Mouse (Mus musculus) liver, postnatal 0 days (tissue): ENCODE results near the gene 4930572O03Rik. TPM values are rescaled to one million over a fixed set of nuclear protein-coding genes. Genes with fewer than 3 reads are reported as not detected.
"Not testable (repeated sequence)": the region's sequence is repeated elsewhere in the genome, so short reads cannot be mapped to it uniquely, and the experiment has no call there.

Experiments used
- ATAC-seq: fragments of 200-750 bp; cut with Nextera tagmentation; 2 replicates; pipeline ENCODE4 v1.8.0; 2017; ENCODE audit warnings: mild to moderate bottlenecking, moderate library complexity
- DNase-seq: peaks from one replicate; pipeline ENCODE4 v3.0.0-alpha.2; 2016
- H3K27ac ChIP-seq: fragments of 300-500 bp; sonication (generic); 2 replicates; pipeline ENCODE4 v1.5.1; 2014; ENCODE audit warnings: antibody characterized with exemption, moderate library complexity, mild to moderate bottlenecking, low read depth
- H3K27me3 ChIP-seq: fragments of 300-500 bp; sonication (generic); 2 replicates; pipeline ENCODE4 v1.6.1; 2014; ENCODE audit warnings: low read length, control low read depth, mixed read lengths; ENCODE audit not compliant: insufficient read depth
- H3K36me3 ChIP-seq: fragments of 300-500 bp; sonication (generic); replicated peaks from 2 replicates; pipeline ENCODE4 v1.6.1; 2014; ENCODE audit warnings: mild to moderate bottlenecking, control low read depth, low read length, moderate library complexity, mixed read lengths; ENCODE audit not compliant: insufficient read depth
- H3K4me1 ChIP-seq: fragments of 300-500 bp; sonication (generic); 2 replicates; pipeline ENCODE4 v1.6.1; 2014; ENCODE audit warnings: antibody characterized with exemption, mild to moderate bottlenecking, control low read depth; ENCODE audit not compliant: insufficient read depth
- H3K4me2 ChIP-seq: fragments of 300-500 bp; sonication (generic); 2 replicates; pipeline ENCODE4 v1.6.1; 2014; ENCODE audit warnings: low read depth, mild to moderate bottlenecking, low read length, moderate library complexity, mixed read lengths
- H3K4me3 ChIP-seq: fragments of 300-500 bp; sonication (generic); 2 replicates; pipeline ENCODE4 v1.5.1; 2014; ENCODE audit warnings: low read depth, low read length
- H3K9ac ChIP-seq: fragments of 300-500 bp; sonication (generic); replicated peaks from 2 replicates; pipeline ENCODE4 v1.6.1; 2014; ENCODE audit warnings: mild to moderate bottlenecking, moderate library complexity
- H3K9me3 ChIP-seq: fragments of 300-500 bp; sonication (generic); 2 replicates; pipeline ENCODE4 v1.6.1; 2016; ENCODE audit warnings: mild to moderate bottlenecking, control low read depth, low read length, mixed read lengths
- WGBS: fragments of 180-500 bp; shearing (Covaris S2); extraction: QIAGEN DNeasy Blood & Tissue Kit; methylation state at CpG from one replicate; pipeline ENCODE4 v1.1.7; 2014; ENCODE audit not compliant: insufficient replicate concordance; 5-methylcytosine and 5-hydroxymethylcytosine counted together
- polyA plus RNA-seq: library from polyadenylated mRNA; unstranded; fragments of >200 nt; fragmentation: Nextera tagmentation; extraction: Ambion mirVana; gene quantifications from 2 replicates; pipeline ENCODE4 v1.2.1, GENCODE M21; 2015

Gene 4930572O03Rik
- polyA plus RNA-seq, 1 experiment from 2014 or later: not detected

DNA sequence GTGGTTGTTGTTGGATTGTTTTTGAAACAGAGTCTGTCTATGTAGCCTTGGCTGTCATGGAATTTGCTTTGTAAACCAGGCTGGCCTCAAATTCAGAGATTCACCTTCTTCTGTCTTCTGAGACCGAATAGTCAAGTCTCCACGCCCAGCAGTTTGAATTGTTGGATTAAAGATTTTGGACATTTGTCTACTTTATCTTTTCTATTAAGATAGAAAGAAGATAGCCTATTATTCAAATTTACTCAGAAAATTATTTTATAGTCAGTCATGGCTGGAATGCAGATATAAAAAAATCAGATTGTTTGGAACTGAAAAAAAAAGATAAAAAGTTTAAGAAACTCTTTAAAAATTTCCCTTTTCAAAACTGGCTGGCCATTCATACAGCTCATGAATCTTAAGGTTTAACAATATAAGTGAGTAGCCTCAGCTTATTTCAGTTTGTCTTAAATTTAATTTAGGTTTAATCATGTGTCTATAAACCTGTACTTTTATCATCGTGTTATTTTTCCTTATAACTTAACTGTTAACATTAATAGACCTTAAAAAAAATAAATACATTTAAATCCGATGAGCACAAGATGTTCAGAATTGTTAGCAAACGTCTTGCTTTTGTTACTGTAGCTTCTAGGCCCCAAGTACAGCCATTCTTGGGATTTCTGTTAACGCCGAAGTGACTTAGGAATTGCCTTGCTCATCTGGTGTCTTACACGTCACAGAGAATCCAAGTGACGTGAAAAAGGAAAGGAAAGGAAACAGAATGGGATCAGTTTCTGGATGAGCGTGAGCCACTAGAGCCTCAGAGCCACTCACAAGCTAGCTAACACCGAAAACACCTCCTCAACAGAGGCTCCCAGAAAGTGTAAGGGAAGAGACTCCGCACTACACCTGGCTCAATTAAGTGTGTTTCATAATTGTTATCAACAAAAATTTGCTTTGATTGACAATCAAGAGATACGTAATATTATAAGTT is 23.4 kb upstream of the 4930572O03Rik start:
- not testable (repeated sequence) for H3K9ac ChIP-seq, H3K9me3 ChIP-seq, DNase-seq, H3K27me3 ChIP-seq, H3K36me3 ChIP-seq, H3K4me3 ChIP-seq, H3K27ac ChIP-seq, H3K4me2 ChIP-seq, H3K4me1 ChIP-seq
- 59% methylated on average over 13 of the region's 13 CpGs for WGBS
- ATAC-seq: peak; percentile 31; the same call in 1 of the 2 replicates

DNA sequence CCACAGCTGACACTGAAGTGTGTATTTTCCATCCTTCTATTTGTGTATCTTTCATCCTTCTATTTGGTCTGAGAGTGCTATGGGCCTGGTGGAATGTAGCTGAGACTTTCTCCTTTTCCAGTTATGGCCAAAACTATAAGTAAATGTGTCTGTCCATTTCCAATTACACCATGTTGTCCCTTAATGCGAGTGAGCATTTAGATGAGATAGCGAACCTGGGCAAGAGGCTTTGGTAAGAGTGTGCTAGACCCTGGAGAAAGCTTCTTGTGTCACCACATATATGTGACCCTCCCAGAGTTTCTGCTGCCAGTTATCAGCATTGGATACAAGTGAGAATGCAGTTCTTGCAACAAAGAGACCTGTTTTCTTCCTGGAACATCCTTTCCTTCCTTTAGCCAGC is 22.0 kb upstream of the 4930572O03Rik start:
- not testable (repeated sequence) for H3K27ac ChIP-seq, H3K9me3 ChIP-seq, ATAC-seq, H3K4me1 ChIP-seq, H3K36me3 ChIP-seq, H3K4me2 ChIP-seq, H3K9ac ChIP-seq, H3K27me3 ChIP-seq, H3K4me3 ChIP-seq
- peak; percentile 26 for DNase-seq
- 62% methylated on average over 2 of the region's 2 CpGs for WGBS

DNA sequence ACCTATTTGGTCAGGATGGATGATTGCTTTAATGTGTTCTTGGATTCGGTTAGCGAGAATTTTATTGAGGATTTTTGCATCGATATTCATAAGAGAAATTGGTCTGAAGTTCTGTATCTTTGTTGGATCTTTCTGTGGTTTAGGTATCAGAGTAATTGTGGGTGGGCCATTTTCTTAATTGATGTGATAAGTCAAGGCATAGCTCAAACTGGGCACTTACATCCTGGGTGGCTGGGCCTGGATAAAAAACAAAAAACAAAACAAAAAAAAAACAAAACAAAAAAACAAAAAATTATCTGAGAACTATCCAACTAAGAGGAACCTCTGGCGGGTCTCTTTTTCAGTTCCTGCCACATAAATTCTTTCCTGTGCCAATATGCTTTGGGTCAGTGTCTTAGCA is 20.9 kb upstream of the 4930572O03Rik start:
- peak; percentile 59; the same call in 1 of the 2 replicates for ATAC-seq
- H3K36me3 ChIP-seq, H3K27me3 ChIP-seq, H3K4me3 ChIP-seq, DNase-seq, H3K9me3 ChIP-seq, H3K4me2 ChIP-seq, H3K27ac ChIP-seq, H3K9ac ChIP-seq, H3K4me1 ChIP-seq: not testable (repeated sequence)
- 65% methylated on average over 2 of the region's 4 CpGs for WGBS

DNA sequence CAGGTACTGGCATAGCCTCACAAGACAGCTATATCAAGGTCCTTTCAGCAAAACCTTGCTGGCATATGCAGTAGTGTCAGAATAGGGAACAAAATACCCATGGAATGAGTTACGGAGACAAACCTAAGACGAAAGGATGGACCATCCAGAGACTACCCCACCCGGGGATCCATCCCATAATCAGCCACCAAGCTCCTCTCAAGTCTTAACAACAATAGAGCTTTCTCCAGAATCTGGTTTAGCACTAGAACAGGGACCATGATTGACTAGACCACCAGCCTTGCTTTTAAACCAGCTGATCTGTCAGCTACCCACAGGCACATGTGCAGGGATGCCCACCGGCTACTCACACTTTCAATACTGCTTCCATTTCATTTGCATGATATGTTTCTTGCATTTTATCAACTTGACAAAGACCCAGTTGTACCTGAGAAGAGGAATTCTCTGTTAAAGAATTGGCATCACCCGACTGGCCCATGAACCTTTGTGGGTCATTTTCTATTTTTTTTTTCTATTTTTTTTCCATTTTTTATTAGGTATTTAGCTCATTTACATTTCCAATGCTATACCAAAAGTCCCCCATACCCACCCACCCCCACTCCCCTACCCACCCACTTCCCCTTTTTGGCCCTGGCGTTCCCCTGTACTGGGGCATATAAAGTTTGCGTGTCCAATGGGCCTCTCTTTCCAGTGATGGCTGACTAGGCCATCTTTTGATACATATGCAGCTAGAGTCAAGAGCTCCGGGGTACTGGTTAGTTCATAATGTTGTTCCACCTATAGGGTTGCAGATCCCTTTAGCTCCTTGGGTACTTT is 17.8 kb upstream of the 4930572O03Rik start:
- WGBS: 78% methylated on average over 5 of the region's 8 CpGs
- H3K4me1 ChIP-seq, DNase-seq, H3K36me3 ChIP-seq, H3K27me3 ChIP-seq, H3K27ac ChIP-seq, H3K4me2 ChIP-seq, H3K9ac ChIP-seq, H3K9me3 ChIP-seq, H3K4me3 ChIP-seq: not testable (repeated sequence)
- ATAC-seq: peak; percentile 25; the same call in 1 of the 2 replicates

DNA sequence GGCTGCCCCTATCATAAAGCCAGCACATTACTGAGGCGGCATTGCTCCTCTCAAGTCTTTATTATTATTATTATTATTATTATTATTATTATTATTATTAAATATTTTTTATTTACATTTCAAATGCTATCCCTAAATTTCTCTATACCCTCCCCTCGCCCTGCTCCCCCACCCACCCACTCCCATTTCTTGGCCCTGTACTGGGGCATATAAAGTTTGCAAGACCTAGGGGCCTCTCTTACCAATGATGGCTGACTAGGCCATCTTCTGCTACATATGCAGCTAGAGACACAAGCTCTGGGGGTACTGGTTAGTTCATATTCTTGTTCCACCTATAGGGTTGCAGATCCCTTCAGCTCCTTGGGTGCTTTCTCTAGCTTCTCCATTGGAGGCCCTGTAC is 17.1 kb upstream of the 4930572O03Rik start:
- not testable (repeated sequence) for ATAC-seq, H3K9me3 ChIP-seq, H3K36me3 ChIP-seq, H3K4me3 ChIP-seq, DNase-seq, H3K4me1 ChIP-seq, H3K9ac ChIP-seq, H3K27ac ChIP-seq, H3K4me2 ChIP-seq, H3K27me3 ChIP-seq
- 79% methylated on average over 2 of the region's 2 CpGs for WGBS

DNA sequence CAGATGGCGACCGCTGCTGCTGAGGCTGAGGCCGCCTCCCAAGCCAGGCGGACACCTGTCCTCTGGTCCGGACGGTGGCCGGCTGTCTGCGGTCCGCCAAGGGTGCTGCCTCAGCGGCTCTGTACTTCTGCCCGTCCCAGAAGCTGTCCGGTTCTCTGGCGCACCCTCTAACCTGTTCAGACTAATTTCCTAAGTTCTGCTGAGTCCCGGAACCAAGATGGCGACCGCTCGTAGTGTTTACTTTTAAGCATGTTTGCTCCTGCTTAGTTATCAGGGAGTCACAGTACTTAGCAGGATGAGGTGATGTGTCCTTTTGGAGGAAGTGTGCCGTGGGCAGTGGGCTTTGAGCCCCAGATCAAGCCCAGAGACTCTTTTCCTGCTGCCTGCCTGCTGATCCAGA is 13.9 kb upstream of the 4930572O03Rik start:
- WGBS: 78% methylated on average over 7 of the region's 18 CpGs
- DNase-seq: peak; percentile 15
- not testable (repeated sequence) for H3K27me3 ChIP-seq, H3K4me3 ChIP-seq, ATAC-seq, H3K36me3 ChIP-seq, H3K27ac ChIP-seq, H3K4me2 ChIP-seq, H3K9ac ChIP-seq, H3K4me1 ChIP-seq, H3K9me3 ChIP-seq

DNA sequence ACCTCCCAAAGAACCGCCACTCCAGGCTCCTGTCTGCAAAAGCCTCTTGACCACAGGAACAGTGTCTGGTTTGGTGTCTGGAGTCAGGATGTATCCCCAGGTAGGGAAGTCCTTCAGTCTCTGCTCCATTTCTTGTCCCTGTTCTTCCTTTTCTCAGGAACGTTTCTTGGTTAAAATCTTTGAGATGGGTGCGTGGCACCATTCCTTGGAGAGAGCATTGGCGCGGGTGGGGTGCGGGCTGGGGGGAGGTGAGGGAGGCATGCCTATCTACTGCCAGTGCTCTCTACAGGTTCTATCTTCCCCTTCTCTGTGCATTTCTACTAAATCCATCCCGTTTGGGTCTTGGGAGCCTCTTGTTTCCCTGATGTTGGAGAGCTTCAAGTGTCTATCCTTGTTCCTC is 7.0 kb upstream of the 4930572O03Rik start:
- H3K4me2 ChIP-seq, H3K36me3 ChIP-seq, ATAC-seq, H3K9me3 ChIP-seq, H3K27me3 ChIP-seq, H3K4me3 ChIP-seq, H3K9ac ChIP-seq, H3K27ac ChIP-seq, H3K4me1 ChIP-seq: not testable (repeated sequence)
- WGBS: 71% methylated on average over 7 of the region's 7 CpGs
- DNase-seq: peak; percentile 36

DNA sequence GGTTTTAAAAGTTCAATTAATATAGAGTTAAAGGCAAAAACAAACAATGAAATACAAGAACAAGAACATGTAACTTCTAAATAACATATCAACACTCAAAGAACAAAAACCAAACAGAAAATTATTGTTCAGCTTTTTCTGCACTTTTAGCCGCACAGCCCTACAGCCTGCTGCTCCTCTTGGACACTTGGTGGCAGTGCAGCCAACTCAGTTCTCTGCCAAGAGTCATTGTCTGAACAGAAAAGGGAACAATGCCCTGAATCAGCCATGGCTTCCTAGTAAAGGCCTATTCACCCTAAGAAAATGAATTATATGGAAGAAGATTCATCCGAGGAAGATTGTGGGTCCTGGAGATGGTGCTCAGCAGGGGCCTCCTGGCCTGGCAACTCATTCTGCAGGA is 4.5 kb downstream of the 4930572O03Rik start:
- H3K4me3 ChIP-seq, H3K4me1 ChIP-seq, H3K4me2 ChIP-seq, DNase-seq, H3K9me3 ChIP-seq, H3K27ac ChIP-seq, ATAC-seq, H3K9ac ChIP-seq, H3K36me3 ChIP-seq, H3K27me3 ChIP-seq: not testable (repeated sequence)
- WGBS: 44% methylated on average over 2 of the region's 2 CpGs
